Mouse (Mus musculus) cerebellum, postnatal 14 days (tissue): Measurements from ENCODE around the gene Meox1.

Experiments
- DNase-seq, 2 experiments: peaks; one replicate each; pipeline ENCODE4 v3.0.0; 2021; ENCODE audit warnings: mixed read lengths in 2 of 2

Gene Meox1

GRCm38 (mm10) chr11:101894204-101894603 lies at the start of gene Meox1:
Gene Meox1 (minus strand): TSS chr11:101894374.
- no peak for DNase-seq

DNA sequence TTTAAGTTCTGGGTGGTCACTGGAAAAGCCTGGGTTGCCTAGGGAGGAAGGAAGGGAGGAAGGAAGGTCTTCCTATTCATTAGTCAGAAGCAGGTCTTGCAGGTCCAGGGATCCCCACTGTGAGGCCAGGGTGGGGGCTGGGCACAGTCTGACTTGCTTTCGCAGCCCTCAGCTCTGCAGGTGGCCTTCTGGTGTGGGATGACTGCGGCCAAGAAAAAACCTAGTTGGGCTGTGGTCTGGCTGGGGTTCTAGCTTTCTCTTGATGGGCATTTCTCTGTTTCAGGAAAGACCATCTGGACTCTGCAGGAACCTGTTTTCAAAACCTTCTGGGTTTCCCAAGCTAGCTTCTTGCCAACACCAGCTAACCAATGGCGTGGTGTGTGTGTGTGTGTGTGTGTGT lies 48.9 kb upstream of the Meox1 start:
- peak; percentile 97 to 99 for DNase-seq

- peak; percentile 55 to 66 for DNase-seq
Observed at GRCm38 (mm10) chr11:101937108-101937507, 42.9 kb upstream of the Meox1 start.

DNA sequence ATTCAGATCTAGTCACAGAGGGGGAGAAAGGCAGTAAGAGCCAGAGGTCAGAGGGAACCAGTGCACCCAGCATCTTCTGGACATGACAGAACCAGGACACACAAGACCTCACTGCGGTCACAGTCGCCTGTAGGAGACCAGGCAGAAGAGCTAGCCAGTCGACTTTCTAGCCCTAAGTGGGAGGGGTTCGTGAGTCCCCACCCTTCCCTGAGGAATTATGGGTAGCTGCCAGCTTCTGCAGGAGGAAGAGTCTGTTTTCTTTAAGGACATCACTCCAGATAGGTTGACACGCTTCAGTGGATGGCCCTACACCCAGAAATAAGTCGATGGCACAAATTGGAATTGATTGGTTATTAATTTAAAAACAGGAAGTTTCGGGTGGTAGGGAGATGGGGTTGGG lies 42.2 kb upstream of the Meox1 start:
- DNase-seq: no peak

GRCm38 (mm10) chr11:101935743-101936142 lies 41.6 kb upstream of the Meox1 start:
- DNase-seq: no peak

- DNase-seq: no peak
Observed at GRCm38 (mm10) chr11:101931978-101932377, 37.8 kb upstream of the Meox1 start.

- peak; percentile 61 to 72 for DNase-seq
Observed at GRCm38 (mm10) chr11:101928030-101928762, 34.0 kb upstream of the Meox1 start.

GRCm38 (mm10) chr11:101926951-101927589 lies 32.9 kb upstream of the Meox1 start:
- DNase-seq: peak in 1 of 2 experiments; percentile 50

GRCm38 (mm10) chr11:101925636-101926035 lies 31.5 kb upstream of the Meox1 start:
- no peak for DNase-seq

- no peak for DNase-seq
Observed at GRCm38 (mm10) chr11:101924441-101924976, 30.3 kb upstream of the Meox1 start.

GRCm38 (mm10) chr11:101923988-101924387 lies 29.8 kb upstream of the Meox1 start:
- no peak for DNase-seq

DNA sequence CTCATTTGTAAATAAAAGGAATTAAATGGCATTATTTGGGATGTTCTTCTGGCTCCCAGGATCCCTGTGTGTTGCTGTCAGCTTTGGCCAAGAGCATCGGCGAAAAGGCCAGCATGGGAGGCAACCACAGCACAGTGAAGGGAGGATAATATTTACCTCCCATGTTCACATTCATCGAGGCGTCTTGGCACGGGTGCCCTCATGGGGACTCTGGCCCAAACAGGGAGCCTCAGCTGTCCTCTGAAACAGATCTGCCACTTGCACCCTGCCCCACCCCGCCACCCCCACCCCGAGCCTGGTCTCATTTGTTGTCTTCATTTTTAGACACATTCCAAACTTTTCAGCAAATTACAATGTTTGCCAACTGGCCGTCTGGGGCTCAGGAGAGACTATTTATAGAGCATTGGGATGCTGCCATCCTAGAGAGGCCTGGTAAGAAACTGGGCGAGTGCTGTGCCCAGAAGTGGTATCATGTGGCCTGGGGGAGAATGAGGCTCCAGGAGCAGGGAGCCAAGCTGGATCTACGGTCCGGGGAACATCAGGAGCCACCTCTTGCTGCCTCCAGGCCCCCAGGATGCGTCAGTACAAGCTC lies 27.3 kb upstream of the Meox1 start:
- DNase-seq: peak; percentile 58 to 72

- DNase-seq: peak; percentile 92
Observed at GRCm38 (mm10) chr11:101919660-101920059, 25.5 kb upstream of the Meox1 start.

- no peak for DNase-seq
Observed at GRCm38 (mm10) chr11:101918609-101919008, 24.4 kb upstream of the Meox1 start.

- DNase-seq: no peak
Observed at GRCm38 (mm10) chr11:101916772-101917171, 22.6 kb upstream of the Meox1 start.

- DNase-seq: no peak
Observed at GRCm38 (mm10) chr11:101913591-101913990, 19.4 kb upstream of the Meox1 start.

- peak in 1 of 2 experiments; percentile 58 for DNase-seq
Observed at GRCm38 (mm10) chr11:101911855-101912579, 17.8 kb upstream of the Meox1 start.

DNA sequence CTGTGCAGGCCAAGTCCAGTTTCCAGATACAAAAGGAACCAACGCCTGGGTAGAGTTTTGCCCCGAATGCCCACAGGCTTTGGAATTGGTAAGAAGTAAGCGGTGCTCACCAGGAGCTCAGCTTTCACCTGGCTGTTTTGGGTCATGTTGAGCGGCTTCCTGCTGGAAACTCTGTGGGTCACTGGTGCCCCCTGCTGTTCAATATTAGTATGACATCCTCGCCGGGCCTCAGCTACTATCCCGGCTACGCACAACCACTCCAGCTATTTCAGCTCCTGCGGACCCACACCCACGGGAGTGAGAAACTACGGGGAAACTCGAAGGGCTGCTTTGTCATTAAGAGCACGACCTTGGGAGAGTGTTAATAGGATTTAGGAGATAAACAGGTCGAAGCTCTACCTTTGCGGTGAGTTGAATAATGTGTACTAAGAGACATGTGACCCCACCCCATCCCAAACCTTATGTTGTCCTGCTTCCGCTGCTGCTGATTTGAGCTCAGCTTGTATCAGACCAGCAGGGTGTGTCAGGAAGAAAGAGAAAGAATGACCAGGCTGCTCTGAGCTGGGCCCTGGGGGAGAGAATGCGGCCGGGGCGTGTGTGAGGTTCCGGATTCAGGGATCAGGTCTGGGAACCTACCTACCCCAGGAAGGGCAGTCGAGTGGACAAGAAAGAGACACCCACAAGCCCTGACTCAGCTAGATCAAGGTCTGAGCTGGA lies 16.2 kb upstream of the Meox1 start:
- DNase-seq: peak; percentile 92 to 94

DNA sequence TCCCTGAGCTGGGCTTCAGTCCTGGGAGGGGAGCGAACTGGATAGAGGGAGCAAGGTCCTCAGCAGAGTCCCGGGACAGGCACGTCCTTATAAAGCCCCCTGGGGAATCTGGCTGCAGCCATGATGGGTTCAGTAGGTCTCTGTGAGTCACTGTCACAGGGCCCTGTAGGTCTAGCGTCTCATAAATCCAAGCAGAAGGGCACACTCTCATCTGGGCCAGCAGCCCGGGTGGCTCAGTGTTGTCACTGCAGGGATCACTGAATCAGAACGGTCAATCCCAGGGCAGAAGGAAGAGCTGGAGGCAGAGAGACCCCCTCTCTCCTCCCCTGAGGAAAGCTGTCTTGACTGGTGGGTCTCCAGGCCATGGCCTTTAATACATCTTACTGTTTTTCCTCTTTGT lies 14.6 kb upstream of the Meox1 start:
- no peak for DNase-seq

GRCm38 (mm10) chr11:101905115-101905514 lies 10.9 kb upstream of the Meox1 start:
- DNase-seq: peak; percentile 93 to 95

DNA sequence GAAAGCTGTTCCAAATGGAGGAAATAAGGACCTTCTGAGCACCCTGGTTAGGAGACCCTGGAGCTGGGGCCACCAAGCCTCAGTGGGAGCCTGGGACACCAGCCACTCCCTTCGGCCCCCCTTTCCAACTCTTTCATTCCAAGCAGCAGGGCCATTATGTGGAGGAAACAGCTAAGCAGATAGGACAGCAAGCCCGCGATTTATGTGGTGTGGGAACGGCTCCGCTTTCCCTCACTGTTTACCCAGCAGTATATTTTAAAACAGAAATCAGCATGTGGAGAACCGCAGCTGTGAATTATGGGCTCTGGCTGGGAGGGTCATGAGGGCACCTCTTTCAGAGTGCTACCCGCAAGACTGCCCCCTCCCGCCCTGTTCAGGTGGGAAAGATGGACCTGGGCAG lies 7.1 kb upstream of the Meox1 start:
- DNase-seq: no peak

DNA sequence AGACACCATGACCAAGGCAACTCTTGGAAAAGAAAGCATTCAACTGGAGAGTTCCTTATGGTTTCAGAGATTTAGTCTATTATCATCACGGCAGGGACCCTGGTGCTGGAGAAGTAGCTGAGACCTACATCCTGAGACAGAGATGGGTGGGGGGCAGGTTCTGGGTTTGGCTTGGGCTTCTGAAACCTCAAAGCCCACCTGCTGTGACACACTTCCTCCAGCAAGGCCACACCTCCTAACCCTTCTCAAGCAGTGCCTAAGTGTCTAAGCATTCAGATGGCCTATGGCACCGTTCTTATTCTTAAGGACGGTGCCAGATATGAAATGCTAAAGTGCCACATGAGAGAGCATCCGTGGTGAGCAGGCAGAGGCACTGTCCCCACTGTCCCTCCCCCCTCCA lies 4.2 kb upstream of the Meox1 start:
- no peak for DNase-seq
